Mouse (Mus musculus): ENCODE measurements at regions not wholly inside any gene's neighbourhood (a gene's known extent, or its start where the extent isn't known, plus 50 kb on each side); places are given as distances from the start of the nearest gene placed in this dataset.

DNA sequence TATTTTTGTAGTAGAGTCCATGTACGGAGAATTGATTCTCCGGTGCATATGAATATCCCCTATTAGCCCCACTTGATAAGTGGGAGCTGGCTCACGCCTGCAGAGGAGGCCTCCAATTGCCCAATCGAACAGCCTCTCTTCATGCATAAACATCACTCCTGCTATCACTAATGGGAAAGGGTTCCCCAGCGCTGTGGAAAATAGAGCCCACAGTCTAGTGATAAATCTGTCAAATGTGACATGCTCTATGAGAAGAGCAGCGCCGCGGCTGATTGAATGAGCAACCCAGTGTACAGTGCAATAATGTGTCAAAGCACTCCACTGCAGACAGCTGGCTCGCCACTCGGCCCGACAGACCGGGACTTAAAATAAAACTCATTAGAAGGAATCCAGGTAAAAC, 182.8 kb upstream of the Id4 start:
- H3K4me1 ChIP-seq (ENCODE audit: control insufficient read depth in 1 of 2, insufficient read depth in 2 of 2) = no peaks in the 10 kb centered on the region
- TF ChIP-seq ELF1 (IDR thresholded peaks at IDR 0.05; ENCODE audit: low read depth, low read length) (no peak), MXI1 (IDR thresholded peaks at IDR 0.05; ENCODE audit: low read depth, low read length) (no peak), CTCF (conservative IDR thresholded peaks at IDR 0.05 in 1 of 2, IDR thresholded peaks at IDR 0.05 in 1 of 2; ENCODE audit: low read depth in 2 of 2, low read length in 2 of 2) (no peak), POLR2A (IDR thresholded peaks at IDR 0.05; ENCODE audit: low read depth, low read length) (no peak), MAFK (IDR thresholded peaks at IDR 0.05; ENCODE audit: insufficient replicate concordance, low read length) (no peak), ETS1 (conservative IDR thresholded peaks at IDR 0.05; ENCODE audit: low read depth, low read length) (no peak), ZMIZ1 (IDR thresholded peaks at IDR 0.05; ENCODE audit: low read depth, low read length) (no peak), MAX (IDR thresholded peaks at IDR 0.05; ENCODE audit: low read length) (no peak), EP300 (IDR thresholded peaks at IDR 0.05; ENCODE audit: low read length) (no peak), MYC (IDR thresholded peaks at IDR 0.05; ENCODE audit: low read depth, low read length) (no peak), SMC3 (IDR thresholded peaks at IDR 0.05; ENCODE audit: low read depth, low read length) (no peak), JUN (IDR thresholded peaks at IDR 0.05; ENCODE audit: insufficient read depth, low read depth, low read length) (no peak), CHD1 (IDR thresholded peaks at IDR 0.05; ENCODE audit: low read depth, low read length) (no peak), RCOR1 (conservative IDR thresholded peaks at IDR 0.05; ENCODE audit: low read depth, low read length) (no peak), KAT2A (IDR thresholded peaks at IDR 0.05; ENCODE audit: insufficient replicate concordance, low read length) (no peak), NELFE (IDR thresholded peaks at IDR 0.05; ENCODE audit: low read depth, low read length) (no peak), POLR2AphosphoS2 (IDR thresholded peaks at IDR 0.05; ENCODE audit: low read depth, low read length) (no peak)
- H3K4me3 ChIP-seq (replicated peaks in 1 of 3; ENCODE audit: low read depth in 2 of 3, low read length in 2 of 3, poor library complexity in 1 of 3) = no peak overlapping the region
- H3K79me2 ChIP-seq (replicated peaks; ENCODE audit: control insufficient read depth, extremely low read depth, insufficient read depth, poor library complexity, severe bottlenecking) = no peaks in the 10 kb centered on the region
- H3K27ac ChIP-seq (ENCODE audit: insufficient read depth, low read depth) = no peak overlapping the region
- no peaks in the 10 kb centered on the region for H3K36me3 ChIP-seq (replicated peaks in 1 of 2; ENCODE audit: control insufficient read depth in 1 of 2, insufficient read depth in 1 of 2, low read length in 1 of 2)
- H3K4me2 ChIP-seq (ENCODE audit: insufficient read depth, low read depth, poor library complexity, severe bottlenecking) = no peak overlapping the region
- peaks cover 65% of the 10 kb centered on the region for H3K9me3 ChIP-seq (replicated peaks; ENCODE audit: low read length)
- no peak for DNase-seq (ENCODE audit: extremely low read depth)
- no peaks in the 10 kb centered on the region for H3K27me3 ChIP-seq (replicated peaks)
- H3K9ac ChIP-seq (ENCODE audit: insufficient read depth, low read depth) = no peak overlapping the region
- dilution Hi-C loops (cut with MboI; ENCODE audit: extremely low pct_ligation_motif_present, extremely low pct_unique_long_range_greater_than_20kb, low sequenced_read_pairs) = no loop called here
- in situ Hi-C loops (cut with MboI; ENCODE audit: low pct_ligation_motif_present, low pct_unique_long_range_greater_than_20kb, low sequenced_read_pairs) = no loop called here

DNA sequence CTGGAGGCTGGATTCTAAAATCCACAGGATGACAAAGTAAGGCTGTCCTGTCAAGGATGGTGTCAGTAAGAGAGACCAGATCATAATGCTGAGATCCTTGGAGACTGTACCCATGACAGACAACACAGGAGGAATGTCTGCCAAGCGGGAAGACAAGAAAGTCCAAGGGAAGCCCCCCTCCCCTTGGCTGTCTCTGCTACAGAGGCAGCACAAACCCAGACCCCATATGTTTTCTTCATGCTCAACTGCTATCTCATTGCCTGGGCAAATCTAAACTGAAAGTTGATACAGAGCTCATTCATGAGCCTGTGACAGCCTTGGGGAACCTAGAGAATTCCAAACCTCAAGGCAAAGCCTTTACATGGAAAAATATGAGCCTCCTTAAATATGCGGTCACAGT, 177.7 kb upstream of the Id4 start:
- no peak overlapping the region for H3K9ac ChIP-seq (ENCODE audit: insufficient read depth, low read depth)
- H3K4me1 ChIP-seq (ENCODE audit: control insufficient read depth in 1 of 2, insufficient read depth in 2 of 2) = no peaks in the 10 kb centered on the region
- no peaks in the 10 kb centered on the region for H3K36me3 ChIP-seq (replicated peaks in 1 of 2; ENCODE audit: control insufficient read depth in 1 of 2, insufficient read depth in 1 of 2, low read length in 1 of 2)
- DNase-seq (ENCODE audit: extremely low read depth) = no peak
- H3K4me2 ChIP-seq (ENCODE audit: insufficient read depth, low read depth, poor library complexity, severe bottlenecking) = no peak overlapping the region
- dilution Hi-C loops (cut with MboI; ENCODE audit: extremely low pct_ligation_motif_present, extremely low pct_unique_long_range_greater_than_20kb, low sequenced_read_pairs) (no loop called here), in situ Hi-C loops (cut with MboI; ENCODE audit: low pct_ligation_motif_present, low pct_unique_long_range_greater_than_20kb, low sequenced_read_pairs) (no loop called here)
- no peak overlapping the region for H3K4me3 ChIP-seq (replicated peaks in 1 of 3; ENCODE audit: low read depth in 2 of 3, low read length in 2 of 3, poor library complexity in 1 of 3)
- H3K27me3 ChIP-seq (replicated peaks) = no peaks in the 10 kb centered on the region
- no peak overlapping the region for H3K27ac ChIP-seq (ENCODE audit: insufficient read depth, low read depth)
- H3K79me2 ChIP-seq (replicated peaks; ENCODE audit: control insufficient read depth, extremely low read depth, insufficient read depth, poor library complexity, severe bottlenecking) = no peaks in the 10 kb centered on the region
- TF ChIP-seq IRF4 (IDR thresholded peaks at IDR 0.05; ENCODE audit: low read depth, low read length) (no peak), ZMIZ1 (IDR thresholded peaks at IDR 0.05; ENCODE audit: low read depth, low read length) (no peak), ELF1 (IDR thresholded peaks at IDR 0.05; ENCODE audit: low read depth, low read length) (no peak), MAZ (IDR thresholded peaks at IDR 0.05; ENCODE audit: low read depth, low read length) (no peak), MYC (IDR thresholded peaks at IDR 0.05; ENCODE audit: low read depth, low read length) (no peak), EP300 (IDR thresholded peaks at IDR 0.05; ENCODE audit: low read length) (no peak), POLR2AphosphoS2 (IDR thresholded peaks at IDR 0.05; ENCODE audit: low read depth, low read length) (no peak)
- peaks cover 55% of the 10 kb centered on the region for H3K9me3 ChIP-seq (replicated peaks; ENCODE audit: low read length)
